Mouse (Mus musculus) liver, adult 2 months (tissue): Measurements from ENCODE around the gene Agtrap. TPM values are rescaled to one million over a fixed set of nuclear protein-coding genes. Genes with fewer than 3 reads are reported as not detected.
A peak's percentile ranks its signal among the peaks of the same experiment; 100 is the strongest.

Source experiments
- DNase-seq: peaks from one replicate; pipeline ENCODE4 v3.0.0-alpha.2; 2011; ENCODE audit warnings: low read depth, low spot score; ENCODE audit errors: extremely low read depth
- H3K27ac ChIP-seq: fragments of 200-500 bp; replicated peaks from 2 replicates; pipeline ENCODE4 v1.5.1; 2012; ENCODE audit warnings: low read depth, mild to moderate bottlenecking, control low read depth, inconsistent platforms, low read length; ENCODE audit not compliant: insufficient read depth
- H3K27me3 ChIP-seq: fragments of 200-500 bp; 2 replicates; pipeline ENCODE4 v1.6.1; 2012; ENCODE audit warnings: mild to moderate bottlenecking, moderate library complexity, low read length, inconsistent platforms; ENCODE audit not compliant: control insufficient read depth, insufficient read depth
- H3K36me3 ChIP-seq: fragments of 200-500 bp; 2 replicates; pipeline ENCODE4 v1.6.1; 2012; ENCODE audit warnings: low read length, inconsistent platforms; ENCODE audit not compliant: control insufficient read depth, insufficient read depth
- H3K4me1 ChIP-seq: fragments of 200-500 bp; 2 replicates; pipeline ENCODE4 v1.6.1; 2011; ENCODE audit warnings: low read length; ENCODE audit not compliant: control insufficient read depth, insufficient read depth
- H3K4me3 ChIP-seq: fragments of 200-500 bp; 2 replicates; pipeline ENCODE4 v1.5.1; 2011; ENCODE audit warnings: low read depth, mild to moderate bottlenecking, control low read depth, low read length, moderate library complexity; ENCODE audit not compliant: insufficient read depth
- H3K79me2 ChIP-seq: fragments of 200-500 bp; 2 replicates; pipeline ENCODE4 v1.6.1; 2012; ENCODE audit warnings: inconsistent platforms, mild to moderate bottlenecking, low read length, moderate library complexity; ENCODE audit not compliant: control insufficient read depth, insufficient read depth
- H3K9ac ChIP-seq: fragments of 200-500 bp; 2 replicates; pipeline ENCODE4 v1.6.1; 2012; ENCODE audit warnings: low read depth, mild to moderate bottlenecking, control low read depth, inconsistent platforms, low read length
- CTCF ChIP-seq: fragments of 200-500 bp; IDR thresholded peaks from 2 replicates; pipeline ENCODE4 v1.5.1; 2011; ENCODE audit warnings: low read depth, low read length, control low read depth
- POLR2A ChIP-seq: fragments of 200-500 bp; IDR thresholded peaks from 2 replicates; pipeline ENCODE4 v1.6.1; 2011; ENCODE audit warnings: low read length, control low read depth; ENCODE audit not compliant: insufficient read depth; ENCODE audit errors: extremely low read depth
- WGBS: fragments of 180-500 bp; shearing (Covaris S2); methylation state at CpG from one replicate; pipeline ENCODE4 v1.1.7; 2018; 5-methylcytosine and 5-hydroxymethylcytosine counted together
- polyA plus RNA-seq: library from polyadenylated mRNA; depleted of rRNA; stranded (reverse); fragments of >200 nt; gene quantifications from 2 replicates; pipeline ENCODE4 v1.2.3, GENCODE M21; 2012
- total RNA-seq: library from RNA; depleted of rRNA; stranded (reverse); fragments of >200 nt; gene quantifications from 2 replicates; pipeline ENCODE4 v1.2.3, GENCODE M21; 2014

Agtrap gene
- total and polyA plus RNA-seq, 2 experiments = 2.1 to 3.7 TPM

GRCm38 (mm10) chr4:148057661-148058209 is 30.1 kb downstream of the Agtrap start:
- Histone ChIP-seq H3K27ac (no peak overlapping the region), H3K4me3 (no peak overlapping the region), H3K4me1 (peaks cover 13% of the 10 kb centered on the region), H3K27me3 (no peaks in the 10 kb centered on the region), H3K36me3 (peaks cover 11% of the 10 kb centered on the region; the same call in 1 of the 2 replicates), H3K9ac (no peak overlapping the region), H3K79me2 (no peaks in the 10 kb centered on the region)
- WGBS = 80% methylated on average over 5 of the region's 5 CpGs
- TF ChIP-seq POLR2A (no peak), CTCF (no peak)
- no peak for DNase-seq

DNA sequence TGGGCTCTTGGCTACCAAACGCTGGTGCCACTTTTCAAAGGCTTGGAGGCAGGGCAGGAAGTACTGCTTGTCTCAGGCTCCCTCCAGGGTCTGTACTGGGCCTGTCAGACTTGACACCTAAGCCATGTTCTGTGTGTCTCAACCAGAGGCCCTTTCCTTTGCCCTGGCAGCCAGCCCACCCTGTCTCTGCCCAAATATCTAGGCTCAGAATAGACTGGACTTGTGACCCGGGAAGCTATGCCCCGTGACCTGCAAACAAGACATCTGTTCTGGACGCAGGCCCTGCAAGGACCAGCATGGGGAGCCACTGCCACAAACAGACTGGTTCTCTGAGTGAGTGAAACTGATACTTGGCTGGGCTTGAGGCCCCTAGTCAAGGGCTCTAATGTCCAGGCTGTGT is 31.0 kb downstream of the Agtrap start:
- WGBS = 20% methylated on average over 4 of the region's 4 CpGs
- DNase-seq = peak; percentile 95
- peak overlapping the region; percentile 37 for H3K27ac ChIP-seq
- no peak overlapping the region for H3K9ac ChIP-seq
- no peak overlapping the region for H3K4me3 ChIP-seq
- no peaks in the 10 kb centered on the region for H3K79me2 ChIP-seq
- peaks cover 12% of the 10 kb centered on the region; the same call in 1 of the 2 replicates for H3K36me3 ChIP-seq
- TF ChIP-seq POLR2A = no peak
- TF ChIP-seq CTCF = peak; percentile 30
- H3K27me3 ChIP-seq = no peaks in the 10 kb centered on the region
- peaks cover 13% of the 10 kb centered on the region for H3K4me1 ChIP-seq

GRCm38 (mm10) chr4:148056246-148056645 is 31.6 kb downstream of the Agtrap start:
- Histone ChIP-seq H3K36me3 (peaks cover 17% of the 10 kb centered on the region; the same call in 1 of the 2 replicates), H3K4me1 (peaks cover 13% of the 10 kb centered on the region), H3K9ac (peak overlapping the region; percentile 15; the same call in 1 of the 2 replicates), H3K79me2 (no peaks in the 10 kb centered on the region), H3K27ac (peak overlapping the region; percentile 37), H3K27me3 (no peaks in the 10 kb centered on the region), H3K4me3 (no peak overlapping the region)
- no peak for DNase-seq
- WGBS = 64% methylated on average over 7 of the region's 7 CpGs
- TF ChIP-seq POLR2A = no peak

DNA sequence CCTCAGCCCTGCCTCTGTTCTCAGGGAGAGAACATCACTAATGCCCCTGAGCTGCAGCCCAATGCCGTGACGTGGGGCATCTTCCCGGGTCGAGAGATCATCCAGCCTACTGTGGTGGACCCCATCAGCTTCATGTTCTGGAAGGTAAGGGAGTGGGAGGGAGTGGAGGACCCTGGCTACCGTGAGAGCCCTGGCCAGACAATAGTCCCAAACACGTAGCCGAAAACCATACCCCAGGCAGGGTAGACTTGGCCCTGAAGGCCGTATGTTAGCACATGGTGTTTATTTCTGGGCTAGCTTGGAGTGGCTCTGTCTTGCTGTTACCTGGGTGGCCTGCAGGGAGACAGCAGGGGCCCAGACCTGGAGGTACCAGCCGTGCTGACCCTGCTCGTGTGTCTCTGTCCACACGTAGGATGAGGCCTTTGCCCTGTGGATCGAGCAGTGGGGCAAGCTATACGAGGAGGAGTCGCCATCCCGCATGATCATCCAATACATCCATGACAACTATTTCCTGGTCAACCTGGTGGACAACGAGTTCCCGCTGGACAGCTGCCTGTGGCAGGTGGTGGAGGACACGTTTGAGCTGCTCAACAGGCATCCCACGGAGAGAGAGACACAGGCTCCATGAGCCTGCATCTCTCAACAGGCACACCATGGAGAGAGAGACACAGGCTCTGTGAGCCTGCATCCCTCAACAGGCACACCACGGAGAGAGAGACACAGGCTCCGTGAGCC is 32.7 kb downstream of the Agtrap start:
- Histone ChIP-seq H3K4me1 (peaks cover 13% of the 10 kb centered on the region), H3K4me3 (no peak overlapping the region), H3K27me3 (no peaks in the 10 kb centered on the region), H3K79me2 (no peaks in the 10 kb centered on the region), H3K27ac (no peak overlapping the region), H3K9ac (no peak overlapping the region), H3K36me3 (peaks cover 17% of the 10 kb centered on the region; the same call in 1 of the 2 replicates)
- TF ChIP-seq POLR2A (no peak), CTCF (no peak)
- WGBS = 94% methylated on average over 21 of the region's 21 CpGs
- no peak for DNase-seq

DNA sequence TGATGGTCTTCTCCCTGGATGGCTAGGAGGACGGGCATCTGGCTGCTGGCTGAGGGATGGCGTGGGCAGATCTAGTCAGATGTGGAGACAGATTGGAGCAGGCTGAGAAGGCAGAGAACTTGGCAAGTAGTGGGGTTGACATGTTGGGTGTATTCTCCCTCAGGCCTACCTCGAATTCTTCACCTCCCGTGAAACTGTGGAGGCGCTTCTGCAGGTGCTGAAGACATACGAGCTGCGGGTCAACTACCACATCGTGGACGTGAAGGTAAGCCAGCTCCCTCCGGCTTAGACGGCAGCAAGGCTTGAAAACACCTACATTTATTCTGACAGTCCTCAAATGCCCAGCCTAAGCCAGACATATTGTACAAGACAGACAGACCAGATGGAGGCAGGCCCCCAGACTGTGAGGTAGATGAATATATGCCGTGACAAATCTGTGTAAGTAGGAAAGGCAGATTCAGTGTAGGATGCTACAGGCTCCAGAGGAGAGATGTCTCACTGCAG is 34.4 kb downstream of the Agtrap start:
- no peak for DNase-seq
- Histone ChIP-seq H3K27me3 (no peaks in the 10 kb centered on the region), H3K4me1 (peaks cover 13% of the 10 kb centered on the region), H3K36me3 (peaks cover 17% of the 10 kb centered on the region; the same call in 1 of the 2 replicates), H3K9ac (no peak overlapping the region), H3K27ac (no peak overlapping the region), H3K4me3 (no peak overlapping the region), H3K79me2 (no peaks in the 10 kb centered on the region)
- 94% methylated on average over 12 of the region's 12 CpGs for WGBS
- TF ChIP-seq POLR2A (no peak), CTCF (no peak)

- H3K79me2 ChIP-seq = no peaks in the 10 kb centered on the region
- WGBS = 92% methylated on average over 2 of the region's 2 CpGs
- H3K27me3 ChIP-seq = no peaks in the 10 kb centered on the region
- H3K9ac ChIP-seq = no peak overlapping the region
- peak; percentile 64 for DNase-seq
- no peak overlapping the region for H3K27ac ChIP-seq
- TF ChIP-seq POLR2A (no peak), CTCF (no peak)
- H3K4me3 ChIP-seq = no peak overlapping the region
- peaks cover 13% of the 10 kb centered on the region for H3K4me1 ChIP-seq
- peaks cover 20% of the 10 kb centered on the region; the same call in 1 of the 2 replicates for H3K36me3 ChIP-seq
Measured at GRCm38 (mm10) chr4:148052976-148053375, 34.9 kb downstream of the Agtrap start.
